Mouse (Mus musculus) liver, embryonic 13.5 days (tissue): ENCODE measurements around the gene Sigmar1. TPM values are rescaled to one million over a fixed set of nuclear protein-coding genes. Genes with fewer than 3 reads are reported as not detected.
"Not testable (repeated sequence)": the region's sequence is repeated elsewhere in the genome, so short reads cannot be mapped to it uniquely, and the experiment has no call there.

Experiments
- ATAC-seq: fragments of 200-750 bp; cut with Nextera tagmentation; 2 replicates; pipeline ENCODE4 v1.8.0; 2017; ENCODE audit warnings: low read depth, mild to moderate bottlenecking, moderate number of reproducible peaks, moderate library complexity
- DNase-seq: peaks from one replicate; pipeline ENCODE4 v3.0.0; 2022
- H3K27ac ChIP-seq: fragments of 300-500 bp; sonication (generic); 2 replicates; pipeline ENCODE4 v1.5.1; 2015; ENCODE audit warnings: moderate library complexity, mild to moderate bottlenecking, inconsistent platforms
- H3K27me3 ChIP-seq: fragments of 300-500 bp; sonication (generic); 2 replicates; pipeline ENCODE4 v1.6.1; 2015; ENCODE audit warnings: mild to moderate bottlenecking, inconsistent platforms
- H3K36me3 ChIP-seq: fragments of 300-500 bp; sonication (generic); 2 replicates; pipeline ENCODE4 v1.6.1; 2015; ENCODE audit warnings: mild to moderate bottlenecking, inconsistent platforms
- H3K4me1 ChIP-seq: fragments of 300-500 bp; sonication (generic); replicated peaks from 2 replicates; pipeline ENCODE4 v1.6.1; 2015; ENCODE audit warnings: inconsistent platforms
- H3K4me2 ChIP-seq: fragments of 300-500 bp; sonication (generic); 2 replicates; pipeline ENCODE4 v1.6.1; 2015; ENCODE audit warnings: inconsistent platforms, mild to moderate bottlenecking, moderate library complexity
- H3K4me3 ChIP-seq: fragments of 300-500 bp; sonication (generic); replicated peaks from 2 replicates; pipeline ENCODE4 v1.5.1; 2015; ENCODE audit warnings: mild to moderate bottlenecking, inconsistent platforms
- H3K9ac ChIP-seq: fragments of 300-500 bp; sonication (generic); 2 replicates; pipeline ENCODE4 v1.6.1; 2015; ENCODE audit warnings: mild to moderate bottlenecking, inconsistent platforms
- H3K9me3 ChIP-seq: fragments of 300-500 bp; sonication (generic); replicated peaks from 2 replicates; pipeline ENCODE4 v1.6.1; 2016; ENCODE audit warnings: inconsistent platforms
- WGBS: fragments of 180-500 bp; shearing (Covaris S2); methylation state at CpG from one replicate; pipeline ENCODE4 v1.1.7; 2015; ENCODE audit not compliant: insufficient replicate concordance; 5-methylcytosine and 5-hydroxymethylcytosine counted together
- polyA plus RNA-seq: library from polyadenylated mRNA; unstranded; fragments of >200 nt; fragmentation: Nextera tagmentation; extraction: Ambion mirVana; gene quantifications from 2 replicates; pipeline ENCODE4 v1.2.1, GENCODE M21; 2015

Sigmar1 gene
- polyA plus RNA-seq, 1 experiment from 2014 or later = 45.1 TPM

- H3K27ac ChIP-seq = no peak overlapping the region
- no peaks in the 10 kb centered on the region for H3K9me3 ChIP-seq
- DNase-seq (no peak), ATAC-seq (no peak)
- H3K36me3 ChIP-seq = peaks cover 8% of the 10 kb centered on the region
- H3K4me1 ChIP-seq = peaks cover 18% of the 10 kb centered on the region
- WGBS = 36% methylated on average over 8 of the region's 8 CpGs
- peaks cover 49% of the 10 kb centered on the region for H3K27me3 ChIP-seq
- H3K4me2 ChIP-seq = no peak overlapping the region
- H3K9ac ChIP-seq = no peak overlapping the region
- no peak overlapping the region for H3K4me3 ChIP-seq
These were observed 47.7 kb downstream of the Sigmar1 start for GRCm38 (mm10) chr4:41708192-41708745.

- WGBS = 6% methylated on average over 13 of the region's 13 CpGs
- peak; percentile 47 for DNase-seq
- Histone ChIP-seq H3K36me3 (peaks cover 4% of the 10 kb centered on the region), H3K9ac (no peak overlapping the region), H3K9me3 (no peaks in the 10 kb centered on the region), H3K4me3 (no peak overlapping the region), H3K27me3 (peaks cover 52% of the 10 kb centered on the region), H3K4me2 (no peak overlapping the region), H3K27ac (no peak overlapping the region), H3K4me1 (peaks cover 10% of the 10 kb centered on the region)
- peak; percentile 54 for ATAC-seq
These were observed 48.9 kb downstream of the Sigmar1 start for GRCm38 (mm10) chr4:41707011-41707535.

DNA sequence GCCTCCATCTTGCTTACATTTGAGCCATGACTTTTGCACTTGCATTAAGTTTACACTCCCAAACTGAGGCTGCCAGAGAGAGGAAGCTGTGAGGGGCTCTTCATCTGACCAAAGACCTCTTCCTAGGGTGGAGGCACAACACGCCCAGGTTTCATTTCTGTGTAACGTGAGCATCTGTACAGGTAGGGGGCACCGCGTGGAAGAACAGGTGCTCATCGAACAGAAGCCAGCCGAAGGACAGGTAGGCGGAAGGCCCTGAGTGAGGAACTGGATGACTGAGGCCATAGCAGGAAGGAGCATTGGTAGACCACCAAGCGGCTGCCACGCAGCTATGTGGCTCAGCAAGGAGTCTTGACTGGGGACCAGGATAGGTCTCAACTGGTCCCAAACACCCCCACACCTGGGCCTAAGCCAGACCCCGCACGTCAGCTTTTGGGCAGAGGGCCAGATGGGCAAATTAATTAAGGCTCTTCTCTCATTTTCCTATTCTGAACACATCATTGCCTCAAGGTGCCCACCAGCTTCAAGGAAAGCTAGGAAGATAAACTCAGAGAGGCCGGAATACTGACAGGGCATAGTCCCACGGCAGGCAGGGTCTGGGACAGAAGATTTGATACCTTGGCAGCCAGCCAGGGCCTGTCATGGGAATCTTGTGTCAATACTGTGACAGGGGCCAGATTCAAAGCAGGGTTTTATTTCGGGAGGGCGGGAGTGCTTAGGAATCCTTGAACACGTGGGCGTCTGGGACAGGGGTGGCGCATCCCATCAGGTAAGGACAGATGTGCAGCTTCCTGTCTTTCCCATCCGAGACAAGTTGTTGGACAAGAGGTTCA lies 49.8 kb downstream of the Sigmar1 start:
- no peaks in the 10 kb centered on the region for H3K36me3 ChIP-seq
- no peak overlapping the region for H3K4me2 ChIP-seq
- no peaks in the 10 kb centered on the region for H3K9me3 ChIP-seq
- H3K27ac ChIP-seq = no peak overlapping the region
- H3K27me3 ChIP-seq = peaks cover 52% of the 10 kb centered on the region
- no peak overlapping the region for H3K9ac ChIP-seq
- DNase-seq (no peak), ATAC-seq (no peak)
- H3K4me1 ChIP-seq = peaks cover 1% of the 10 kb centered on the region; the same call in 1 of the 2 replicates
- no peak overlapping the region for H3K4me3 ChIP-seq
- WGBS = 61% methylated on average over 19 of the region's 19 CpGs

GRCm38 (mm10) chr4:41704651-41705050 lies 51.3 kb downstream of the Sigmar1 start:
- Histone ChIP-seq H3K9ac (no peak overlapping the region), H3K4me3 (no peak overlapping the region), H3K27me3 (peaks cover 52% of the 10 kb centered on the region), H3K4me1 (no peaks in the 10 kb centered on the region; the same call in 1 of the 2 replicates), H3K4me2 (no peak overlapping the region), H3K36me3 (no peaks in the 10 kb centered on the region), H3K27ac (no peak overlapping the region), H3K9me3 (no peaks in the 10 kb centered on the region)
- no peak for ATAC-seq
- 8% methylated on average over 5 of the region's 5 CpGs for WGBS
- no peak for DNase-seq

- not testable (repeated sequence) for H3K4me2 ChIP-seq, H3K27ac ChIP-seq, H3K36me3 ChIP-seq, ATAC-seq, H3K9ac ChIP-seq, H3K4me3 ChIP-seq, H3K9me3 ChIP-seq, DNase-seq, H3K4me1 ChIP-seq
- WGBS = 43% methylated on average over 2 of the region's 2 CpGs
- peaks cover 56% of the 10 kb centered on the region for H3K27me3 ChIP-seq
These were observed 53.7 kb downstream of the Sigmar1 start for GRCm38 (mm10) chr4:41702226-41702625.

DNA sequence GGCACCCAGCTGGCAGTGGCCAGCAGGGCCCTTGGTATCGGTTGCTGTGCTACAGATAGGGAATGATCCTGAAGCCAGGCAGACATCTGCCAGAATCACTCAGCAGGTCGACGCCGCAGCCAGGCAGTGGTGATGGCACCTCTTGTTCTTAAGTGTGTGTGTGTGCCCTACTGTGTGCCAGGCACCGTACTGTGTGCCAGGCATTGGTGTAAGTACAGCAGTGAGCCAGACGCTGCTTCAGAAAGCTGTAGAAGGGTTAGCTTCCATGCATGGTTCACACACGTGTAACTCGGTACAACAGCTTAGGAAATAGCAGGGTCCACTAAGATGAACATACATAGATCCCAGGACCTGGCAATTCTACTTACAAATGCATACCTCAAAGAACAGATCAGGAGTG lies 55.7 kb downstream of the Sigmar1 start:
- not testable (repeated sequence) for H3K4me2 ChIP-seq, ATAC-seq, H3K4me3 ChIP-seq, H3K27ac ChIP-seq, DNase-seq, H3K36me3 ChIP-seq, H3K4me1 ChIP-seq, H3K9ac ChIP-seq, H3K9me3 ChIP-seq
- H3K27me3 ChIP-seq = peaks cover 50% of the 10 kb centered on the region
- 71% methylated on average over 2 of the region's 8 CpGs for WGBS

DNA sequence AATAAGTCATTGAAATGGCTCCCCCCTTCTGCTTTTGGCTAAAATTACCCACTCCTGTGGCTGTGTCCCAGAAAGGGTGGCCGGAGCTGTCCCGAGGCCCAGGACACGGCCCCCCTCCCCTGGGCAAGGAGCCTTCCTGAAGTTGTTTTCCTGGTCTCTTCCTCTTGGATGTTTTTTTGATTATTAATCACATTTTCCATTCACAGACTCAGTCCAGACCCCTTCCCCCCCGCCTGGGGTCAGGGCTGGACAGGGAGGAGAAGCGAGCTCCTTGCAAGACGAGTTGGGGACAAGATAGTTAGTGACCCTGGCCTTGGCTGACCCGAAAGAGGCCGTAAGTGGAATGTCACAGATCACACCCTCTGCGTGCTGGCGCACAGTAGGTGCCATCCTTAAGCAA lies 56.2 kb downstream of the Sigmar1 start, which contains the start of gene Il11ra1:
Il11ra1 (plus strand) TSS at position 207 of the 400 bp plus-strand sequence.
- 65% methylated on average over 10 of the region's 10 CpGs for WGBS
- H3K36me3 ChIP-seq, H3K9me3 ChIP-seq, H3K27ac ChIP-seq, H3K9ac ChIP-seq, H3K4me1 ChIP-seq, DNase-seq, H3K4me3 ChIP-seq, H3K4me2 ChIP-seq, ATAC-seq: not testable (repeated sequence)
- peaks cover 45% of the 10 kb centered on the region for H3K27me3 ChIP-seq

GRCm38 (mm10) chr4:41698421-41699016 lies 57.4 kb downstream of the Sigmar1 start:
- not testable (repeated sequence) for DNase-seq

DNA sequence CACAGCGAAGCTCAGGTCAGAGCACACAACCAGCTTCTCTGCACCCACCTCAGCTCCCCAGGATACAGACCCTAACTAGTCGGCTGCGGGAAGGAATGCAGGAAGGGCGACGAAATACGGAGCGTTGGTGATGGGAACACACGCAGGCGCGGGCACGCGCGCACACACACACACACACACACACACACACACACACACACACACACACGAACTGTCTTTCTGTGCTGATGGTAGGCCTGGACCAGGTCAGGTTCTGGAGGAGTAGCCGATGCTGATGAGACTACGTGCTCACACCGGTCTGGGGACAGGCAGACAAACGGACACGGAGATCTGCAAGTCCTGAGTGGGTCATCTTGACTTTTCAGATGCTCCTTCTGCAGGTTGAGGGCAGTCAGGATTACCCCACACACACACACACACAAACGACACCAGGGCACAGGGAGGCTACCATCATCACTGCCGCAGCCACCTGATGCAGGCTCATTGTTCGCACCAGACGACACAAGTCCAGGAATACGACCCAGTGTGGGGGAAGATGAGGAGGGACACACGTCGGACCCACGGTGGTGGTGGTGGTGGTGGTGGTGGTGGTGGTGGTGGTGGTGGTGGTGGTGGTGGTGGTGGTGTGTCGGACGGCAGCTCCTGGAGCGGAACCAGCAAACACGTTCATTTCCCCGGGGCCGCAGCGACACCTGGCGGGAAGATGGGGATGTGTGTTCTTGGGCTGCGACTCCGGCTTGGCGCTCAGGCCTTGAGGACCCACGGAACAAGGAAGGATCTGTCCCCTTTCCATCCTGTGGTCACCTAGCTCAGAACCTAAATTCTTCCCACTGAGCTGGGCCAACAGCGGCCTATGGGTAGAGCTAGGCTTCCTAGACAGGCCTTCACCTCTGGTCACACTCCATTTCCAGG lies 58.8 kb downstream of the Sigmar1 start, which contains the start of gene Cntfr:
Cntfr (minus strand) TSS at position 160 of the 912 bp plus-strand sequence.
- not testable (repeated sequence) for H3K4me1 ChIP-seq, DNase-seq, H3K27ac ChIP-seq, H3K9me3 ChIP-seq, H3K9ac ChIP-seq, H3K4me3 ChIP-seq, ATAC-seq, H3K4me2 ChIP-seq, H3K36me3 ChIP-seq
- 7% methylated on average over 30 of the region's 40 CpGs for WGBS
- peaks cover 40% of the 10 kb centered on the region for H3K27me3 ChIP-seq

More at GRCm38 (mm10) chr4:41698421-41699016, 57.4 kb downstream of the Sigmar1 start:
- H3K27me3 ChIP-seq = peaks cover 38% of the 10 kb centered on the region
- H3K9me3 ChIP-seq, H3K27ac ChIP-seq, ATAC-seq, H3K36me3 ChIP-seq, H3K9ac ChIP-seq, H3K4me3 ChIP-seq, H3K4me1 ChIP-seq, H3K4me2 ChIP-seq: not testable (repeated sequence)
- WGBS = 25% methylated on average over 25 of the region's 32 CpGs

- not testable (repeated sequence) for ATAC-seq, H3K4me2 ChIP-seq, H3K9me3 ChIP-seq, H3K4me1 ChIP-seq, H3K27ac ChIP-seq, H3K4me3 ChIP-seq, H3K9ac ChIP-seq, DNase-seq, H3K36me3 ChIP-seq
- WGBS = 4% methylated on average over 15 of the region's 15 CpGs
- H3K27me3 ChIP-seq = peaks cover 40% of the 10 kb centered on the region
These were observed 59.5 kb downstream of the Sigmar1 start for GRCm38 (mm10) chr4:41696452-41696851.
